Mouse (Mus musculus) forebrain, embryonic 10.5 days (tissue): ENCODE data around the gene Aqp8. TPM values are rescaled to one million over a fixed set of nuclear protein-coding genes. Genes with fewer than 3 reads are reported as not detected.

Source experiments
- DNase-seq: peaks from one replicate; pipeline ENCODE4 v3.0.0-alpha.2; 2017; ENCODE audit warnings: low spot score; ENCODE audit errors: extremely low spot score
- H3K27ac ChIP-seq: fragments of 300-500 bp; sonication (generic); 2 replicates; pipeline ENCODE4 v1.5.1; 2016; ENCODE audit warnings: mild to moderate bottlenecking
- H3K27me3 ChIP-seq: fragments of 300-500 bp; sonication (generic); 2 replicates; pipeline ENCODE4 v1.6.1; 2016; ENCODE audit warnings: mild to moderate bottlenecking; ENCODE audit not compliant: poor library complexity, severe bottlenecking
- H3K36me3 ChIP-seq: fragments of 300-500 bp; sonication (generic); replicated peaks from 2 replicates; pipeline ENCODE4 v1.6.1; 2016; ENCODE audit warnings: mild to moderate bottlenecking, moderate library complexity
- H3K4me1 ChIP-seq: fragments of 300-500 bp; sonication (generic); 2 replicates; pipeline ENCODE4 v1.6.1; 2016
- H3K4me3 ChIP-seq: fragments of 300-500 bp; sonication (generic); 2 replicates; pipeline ENCODE4 v1.5.1; 2016; ENCODE audit warnings: mild to moderate bottlenecking, moderate library complexity
- H3K9me3 ChIP-seq: fragments of 300-500 bp; sonication (generic); 2 replicates; pipeline ENCODE4 v1.6.1; 2016; ENCODE audit warnings: mild to moderate bottlenecking, moderate library complexity
- WGBS: fragments of 180-500 bp; shearing (Covaris S2); methylation state at CpG from one replicate; pipeline ENCODE4 v1.1.7; 2016; 5-methylcytosine and 5-hydroxymethylcytosine counted together
- polyA plus RNA-seq: library from polyadenylated mRNA; unstranded; fragments of >200 nt; fragmentation: Nextera tagmentation; extraction: Ambion mirVana; gene quantifications from 2 replicates; pipeline ENCODE4 v1.2.1, GENCODE M21; 2016

The Aqp8 gene
- polyA plus RNA-seq = 0.32 and 0.78 TPM in 2 replicates

DNA sequence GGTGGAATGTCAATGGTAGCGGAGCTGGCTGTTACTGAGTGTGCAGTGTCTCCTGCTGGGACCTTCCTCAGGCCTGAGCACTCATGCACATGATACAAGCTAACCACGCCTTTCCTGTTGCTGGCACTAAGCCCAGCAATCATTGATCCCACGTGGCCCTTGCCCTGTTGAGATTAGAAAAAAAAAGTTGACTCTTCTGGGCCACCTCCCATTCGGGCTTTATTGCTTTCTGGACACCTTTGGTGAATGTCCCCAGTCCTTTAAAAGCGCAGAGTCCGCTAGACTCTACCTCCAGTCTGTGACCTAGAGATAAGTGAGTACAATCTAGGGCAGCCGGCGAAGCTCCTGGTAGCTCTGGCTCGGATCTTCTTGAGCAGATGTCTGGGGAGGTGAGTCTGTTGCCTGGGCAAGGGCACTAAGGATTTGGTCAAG lies at the start of gene Aqp8:
Aqp8 (plus strand) TSS at position 222 of the 432 bp plus-strand sequence.
- Histone ChIP-seq H3K27me3 (no peaks in the 10 kb centered on the region), H3K27ac (0 out of 2 replicates have a peak within 1 kb of the TSS, but pooled peaks have one; percentile 35), H3K4me3 (no peak within 1 kb of the TSS), H3K36me3 (no peaks in the 10 kb centered on the region), H3K4me1 (0 out of 2 replicates have a peak, but pooled peaks cover 5% of the 10 kb centered on the region), H3K9me3 (no peaks in the 10 kb centered on the region)
- WGBS = 77% methylated on average over 9 of the region's 9 CpGs
- no peak for DNase-seq

GRCm38 (mm10) chr7:123416803-123417202 lies 45.3 kb upstream of the Aqp8 start:
- DNase-seq = no peak

DNA sequence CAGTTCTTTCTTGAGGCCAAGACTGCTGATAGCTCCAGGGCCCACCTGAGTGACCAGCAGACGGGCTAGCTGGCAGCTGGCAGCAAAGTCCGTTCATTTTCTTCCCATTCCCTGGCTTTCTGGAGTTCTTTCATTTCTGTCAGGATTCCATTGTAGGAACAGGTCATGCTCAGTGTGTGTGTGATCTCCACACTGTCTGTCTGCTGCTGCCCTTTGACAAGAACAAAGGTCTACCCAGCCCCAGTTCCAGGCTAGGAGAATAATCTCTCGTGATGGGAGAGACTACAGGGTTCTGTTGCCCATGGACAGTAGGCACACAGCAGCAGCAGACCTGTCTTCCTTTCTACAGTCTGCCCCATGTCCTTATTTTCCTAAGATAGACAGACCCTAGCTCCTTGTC lies 44.4 kb upstream of the Aqp8 start:
- WGBS = 93% methylated on average over 3 of the region's 3 CpGs
- no peak overlapping the region for H3K4me3 ChIP-seq

More at GRCm38 (mm10) chr7:123416803-123417202, 45.3 kb upstream of the Aqp8 start:
- Histone ChIP-seq H3K36me3 (peaks cover 58% of the 10 kb centered on the region), H3K27me3 (no peaks in the 10 kb centered on the region), H3K4me1 (no peaks in the 10 kb centered on the region), H3K9me3 (no peaks in the 10 kb centered on the region), H3K4me3 (no peak overlapping the region), H3K27ac (no peak overlapping the region)
- WGBS = 86% methylated on average over 4 of the region's 4 CpGs

DNA sequence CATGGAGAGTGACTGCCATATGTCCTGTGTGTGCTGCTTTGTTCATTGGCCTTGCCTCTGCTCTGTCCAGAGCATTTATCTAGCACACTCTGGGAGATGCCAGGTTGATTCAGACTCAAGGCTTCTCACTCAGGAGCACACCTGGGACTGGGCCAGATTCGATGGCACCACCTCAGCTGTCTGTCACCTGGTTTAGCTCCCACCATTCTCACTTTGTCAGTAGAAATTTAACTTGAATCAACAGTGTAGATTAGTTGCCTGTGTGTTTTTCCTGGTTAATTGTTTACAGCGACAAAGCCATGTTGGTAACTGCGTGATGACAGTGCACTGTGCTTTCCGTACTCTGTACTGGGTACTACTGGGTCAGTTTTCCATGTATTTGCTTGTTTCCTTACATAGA lies 42.1 kb upstream of the Aqp8 start:
- H3K4me3 ChIP-seq = no peak overlapping the region
- no peak for DNase-seq
- WGBS = 94% methylated on average over 4 of the region's 4 CpGs
- H3K36me3 ChIP-seq = peaks cover 69% of the 10 kb centered on the region
- H3K9me3 ChIP-seq = no peaks in the 10 kb centered on the region
- H3K27ac ChIP-seq = no peak overlapping the region
- no peaks in the 10 kb centered on the region for H3K4me1 ChIP-seq
- H3K27me3 ChIP-seq = no peaks in the 10 kb centered on the region

More for the DNA sequence above, 44.4 kb upstream of the Aqp8 start:
- no peaks in the 10 kb centered on the region for H3K9me3 ChIP-seq
- no peak for DNase-seq
- H3K36me3 ChIP-seq = peaks cover 60% of the 10 kb centered on the region
- no peaks in the 10 kb centered on the region for H3K4me1 ChIP-seq
- no peak overlapping the region for H3K27ac ChIP-seq
- H3K27me3 ChIP-seq = no peaks in the 10 kb centered on the region

GRCm38 (mm10) chr7:123421958-123422357 lies 40.1 kb upstream of the Aqp8 start:
- peaks cover 77% of the 10 kb centered on the region for H3K36me3 ChIP-seq
- no peak overlapping the region for H3K4me3 ChIP-seq
- no peaks in the 10 kb centered on the region for H3K27me3 ChIP-seq
- no peak for DNase-seq
- no peak overlapping the region for H3K27ac ChIP-seq
- 88% methylated on average over 3 of the region's 3 CpGs for WGBS
- no peaks in the 10 kb centered on the region for H3K9me3 ChIP-seq
- no peaks in the 10 kb centered on the region for H3K4me1 ChIP-seq

GRCm38 (mm10) chr7:123424281-123424680 lies 37.8 kb upstream of the Aqp8 start:
- H3K9me3 ChIP-seq = no peaks in the 10 kb centered on the region
- H3K27me3 ChIP-seq = no peaks in the 10 kb centered on the region
- WGBS = 96% methylated on average over 6 of the region's 6 CpGs
- H3K27ac ChIP-seq = no peak overlapping the region
- DNase-seq = no peak
- H3K36me3 ChIP-seq = peaks cover 77% of the 10 kb centered on the region
- no peaks in the 10 kb centered on the region for H3K4me1 ChIP-seq
- H3K4me3 ChIP-seq = no peak overlapping the region

- H3K4me1 ChIP-seq = no peaks in the 10 kb centered on the region
- H3K9me3 ChIP-seq = no peaks in the 10 kb centered on the region
- H3K36me3 ChIP-seq = peaks cover 74% of the 10 kb centered on the region
- DNase-seq = no peak
- 89% methylated on average over 6 of the region's 6 CpGs for WGBS
- H3K27ac ChIP-seq = no peak overlapping the region
- no peaks in the 10 kb centered on the region for H3K27me3 ChIP-seq
- H3K4me3 ChIP-seq = no peak overlapping the region
Observed at GRCm38 (mm10) chr7:123425134-123425757, 36.8 kb upstream of the Aqp8 start.

GRCm38 (mm10) chr7:123429624-123430410 lies 32.3 kb upstream of the Aqp8 start:
- Histone ChIP-seq H3K9me3 (no peaks in the 10 kb centered on the region), H3K4me1 (peaks cover 6% of the 10 kb centered on the region; the same call in 1 of the 2 replicates), H3K27me3 (no peaks in the 10 kb centered on the region), H3K4me3 (no peak overlapping the region), H3K27ac (no peak overlapping the region), H3K36me3 (peaks cover 55% of the 10 kb centered on the region)
- no peak for DNase-seq
- WGBS = 90% methylated on average over 8 of the region's 8 CpGs

DNA sequence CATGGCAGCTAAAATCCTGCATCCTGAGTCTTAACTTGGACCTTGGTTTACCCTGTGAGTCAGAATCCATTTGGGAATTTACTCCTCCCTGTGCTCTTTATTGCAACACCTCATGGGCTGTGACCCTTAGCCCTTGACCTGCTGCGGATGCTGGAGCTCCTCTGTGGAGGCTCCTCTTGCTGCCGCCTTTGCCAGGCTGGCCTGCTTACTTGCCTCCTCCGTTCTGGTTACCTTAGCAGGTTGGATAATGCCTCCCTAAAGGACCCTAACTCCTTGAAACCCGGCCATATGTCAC lies 31.7 kb upstream of the Aqp8 start:
- H3K36me3 ChIP-seq = peaks cover 50% of the 10 kb centered on the region
- H3K27ac ChIP-seq = no peak overlapping the region
- no peak overlapping the region for H3K4me3 ChIP-seq
- no peaks in the 10 kb centered on the region for H3K9me3 ChIP-seq
- WGBS = 92% methylated on average over 4 of the region's 4 CpGs
- no peak for DNase-seq
- H3K27me3 ChIP-seq = no peaks in the 10 kb centered on the region
- peaks cover 6% of the 10 kb centered on the region; the same call in 1 of the 2 replicates for H3K4me1 ChIP-seq

DNA sequence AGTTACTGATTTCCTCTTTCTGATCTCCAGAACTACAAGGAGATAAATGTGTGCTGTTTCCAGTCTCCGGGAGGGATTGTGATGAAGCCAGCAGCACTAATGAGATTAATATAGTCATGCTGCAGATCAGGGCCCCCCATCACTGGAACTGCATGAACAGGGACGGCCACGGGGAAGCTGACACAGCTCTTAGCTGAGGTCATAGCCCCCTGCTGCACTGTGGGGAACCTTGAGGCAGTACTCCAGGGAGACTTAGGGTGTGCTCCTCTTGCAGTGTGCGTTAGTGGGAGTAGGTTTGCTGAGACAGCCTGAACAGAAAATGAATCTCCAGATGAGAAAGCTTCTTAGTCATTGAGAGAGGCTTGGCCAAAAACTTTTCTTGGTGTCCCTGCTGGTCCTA lies 30.9 kb upstream of the Aqp8 start:
- peaks cover 43% of the 10 kb centered on the region for H3K36me3 ChIP-seq
- no peak for DNase-seq
- no peak overlapping the region for H3K4me3 ChIP-seq
- no peaks in the 10 kb centered on the region for H3K9me3 ChIP-seq
- no peak overlapping the region for H3K27ac ChIP-seq
- WGBS = 79% methylated on average over 4 of the region's 4 CpGs
- H3K27me3 ChIP-seq = no peaks in the 10 kb centered on the region
- H3K4me1 ChIP-seq = peaks cover 6% of the 10 kb centered on the region; the same call in 1 of the 2 replicates

DNA sequence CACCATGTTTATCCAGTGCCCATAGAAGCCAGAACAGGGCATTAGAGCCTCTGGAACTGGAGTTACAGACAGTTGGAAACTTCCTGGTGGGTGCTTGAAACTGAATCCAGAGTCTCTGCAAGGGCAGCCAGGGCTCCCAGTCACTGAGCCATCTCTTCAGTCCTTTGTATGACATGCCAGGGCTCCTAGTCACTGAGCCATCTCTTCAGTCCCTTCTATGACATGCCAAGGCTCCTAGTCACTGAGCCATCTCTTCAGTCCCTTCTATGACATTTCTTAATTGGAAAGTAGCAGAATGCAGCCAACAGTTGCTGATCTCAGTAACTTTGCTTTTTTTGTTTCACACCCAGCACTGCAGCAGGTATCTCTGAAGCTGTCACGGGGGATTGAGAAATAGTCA lies 20.0 kb upstream of the Aqp8 start:
- 82% methylated on average over 1 of the region's 1 CpGs for WGBS
- no peaks in the 10 kb centered on the region for H3K27me3 ChIP-seq

GRCm38 (mm10) chr7:123448794-123449193 lies 13.3 kb upstream of the Aqp8 start:
- Histone ChIP-seq H3K9me3 (no peaks in the 10 kb centered on the region), H3K4me3 (no peak overlapping the region), H3K36me3 (no peaks in the 10 kb centered on the region), H3K4me1 (no peaks in the 10 kb centered on the region), H3K27ac (no peak overlapping the region), H3K27me3 (no peaks in the 10 kb centered on the region)
- peak; percentile 1 for DNase-seq
- 93% methylated on average over 2 of the region's 2 CpGs for WGBS

More for the DNA sequence above, 20.0 kb upstream of the Aqp8 start:
- Histone ChIP-seq H3K36me3 (no peaks in the 10 kb centered on the region), H3K4me1 (no peaks in the 10 kb centered on the region), H3K27ac (no peak overlapping the region), H3K4me3 (no peak overlapping the region), H3K9me3 (0 out of 2 replicates have a peak, but pooled peaks cover 3% of the 10 kb centered on the region)
- no peak for DNase-seq

DNA sequence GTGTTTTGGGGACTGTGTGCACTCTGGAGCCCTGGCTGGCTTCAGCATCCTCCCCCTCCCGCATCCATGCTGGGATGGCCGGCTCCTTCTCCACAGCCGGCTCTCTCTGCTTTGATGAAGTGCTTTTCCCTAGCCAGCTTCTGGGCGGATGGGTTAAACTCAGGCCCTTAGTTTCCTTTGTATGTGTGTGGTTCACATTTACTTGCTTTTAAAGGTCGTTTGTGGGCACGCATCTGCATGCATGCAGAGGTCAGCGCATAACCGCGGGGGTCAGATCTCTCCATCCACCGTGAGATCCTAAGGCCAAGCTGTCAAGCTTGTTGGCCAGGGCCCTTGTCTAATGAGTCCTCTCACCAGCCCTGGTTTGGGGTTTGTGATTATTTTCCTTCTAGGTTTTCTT lies 12.4 kb upstream of the Aqp8 start:
- Histone ChIP-seq H3K36me3 (no peaks in the 10 kb centered on the region), H3K27me3 (no peaks in the 10 kb centered on the region), H3K4me3 (no peak overlapping the region), H3K27ac (no peak overlapping the region), H3K9me3 (no peaks in the 10 kb centered on the region), H3K4me1 (no peaks in the 10 kb centered on the region)
- 72% methylated on average over 10 of the region's 10 CpGs for WGBS
- peak; percentile 7 for DNase-seq
